Mouse (Mus musculus): ENCODE data around the gene Gm4450. TPM values are rescaled to one million over a fixed set of nuclear protein-coding genes. Genes with fewer than 3 reads are reported as not detected.
A peak's percentile ranks its signal among the peaks of the same experiment; 100 is the strongest.
"Not testable (repeated sequence)": the region's sequence is repeated elsewhere in the genome, so short reads cannot be mapped to it uniquely, and the experiment has no call there.

The Gm4450 gene
- total RNA-seq (2017) = not detected in 2 replicates

DNA sequence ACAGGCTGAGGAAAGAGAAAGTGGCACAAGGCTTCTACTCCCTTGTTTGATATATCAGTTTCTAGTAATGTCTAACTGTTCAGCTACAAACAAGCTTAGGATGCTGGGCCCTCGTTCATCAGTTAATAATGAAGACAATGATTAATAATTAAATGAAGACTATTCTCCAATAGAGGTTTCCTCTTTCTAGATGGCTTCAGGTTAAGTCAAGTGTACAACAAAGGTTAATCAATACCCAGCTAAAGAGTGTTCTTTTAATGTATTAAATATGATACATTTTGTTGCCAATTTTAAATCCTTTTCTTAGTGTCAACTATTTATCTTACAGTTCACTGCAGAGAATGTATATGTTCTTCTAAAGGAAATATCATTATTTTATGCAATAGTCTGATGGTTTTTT, at the start of gene Gm4450:
Gm4450 (minus strand) TSS at position 101 of the 400 bp plus-strand sequence.
- not testable (repeated sequence) for ATAC-seq (replicated peaks; ENCODE audit: low read depth, poor library complexity, severe bottlenecking)

DNA sequence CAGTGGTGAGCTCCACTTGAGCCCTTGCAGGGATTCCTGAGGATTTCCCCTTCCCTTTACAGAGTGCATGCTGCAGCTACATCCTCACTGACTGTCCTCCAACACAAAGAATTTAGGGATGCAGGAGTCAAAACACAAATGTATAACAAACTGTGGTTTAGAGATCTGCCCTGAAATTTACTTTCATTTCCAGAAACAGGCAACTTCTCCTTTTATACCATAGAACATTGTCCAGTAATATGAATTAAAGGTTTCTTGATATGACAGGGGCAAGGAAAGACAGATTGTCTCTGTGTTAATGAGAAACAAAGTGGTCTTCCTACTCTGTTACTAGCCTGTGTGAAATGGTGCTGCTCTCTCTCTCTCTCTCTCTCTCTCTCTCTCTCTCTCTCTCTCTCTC, 40.5 kb upstream of the Gm4450 start:
- ATAC-seq (replicated peaks; ENCODE audit: low read depth, poor library complexity, severe bottlenecking) = peak; percentile 56

DNA sequence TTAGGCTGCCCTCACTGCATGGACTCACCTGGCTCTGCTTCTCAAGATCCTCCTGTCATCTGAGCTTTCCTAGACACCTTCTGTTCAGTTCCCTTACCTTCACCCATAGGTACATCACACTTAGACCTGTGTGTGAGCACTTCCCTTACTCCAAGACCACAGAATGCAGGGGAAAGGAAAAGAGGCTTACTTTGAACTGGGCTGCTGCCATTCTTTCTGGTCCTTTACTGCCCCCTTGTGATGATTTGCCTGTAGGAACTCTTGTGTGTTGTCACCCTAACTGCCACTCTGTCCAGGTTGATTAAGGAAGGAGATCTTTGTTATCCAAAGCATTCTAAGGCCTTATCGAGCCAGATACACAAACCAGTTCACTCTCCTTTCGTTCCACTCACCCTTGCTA, 39.8 kb upstream of the Gm4450 start:
- peak; percentile 88 for ATAC-seq (replicated peaks; ENCODE audit: low read depth, poor library complexity, severe bottlenecking)

DNA sequence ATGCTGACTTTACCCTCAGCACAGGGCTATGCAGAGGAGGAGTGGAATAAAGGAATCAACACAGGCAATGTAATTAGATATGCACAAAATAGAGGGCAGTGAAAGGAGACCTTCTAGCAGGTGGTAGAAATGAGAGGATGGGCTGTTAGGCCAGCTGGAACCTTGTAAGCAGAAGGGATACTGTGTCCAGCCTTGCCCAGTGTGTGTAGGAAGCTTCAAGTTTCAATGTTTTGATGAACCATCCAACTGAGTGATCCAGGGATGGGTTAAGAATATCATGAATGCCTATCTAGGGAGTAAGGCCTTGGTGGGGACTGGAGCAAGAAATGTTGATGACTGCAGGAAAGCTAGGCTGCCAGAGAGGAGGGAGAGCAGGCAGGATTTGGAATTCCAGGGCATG, 38.1 kb upstream of the Gm4450 start:
- ATAC-seq (replicated peaks; ENCODE audit: low read depth, poor library complexity, severe bottlenecking) = not testable (repeated sequence)

DNA sequence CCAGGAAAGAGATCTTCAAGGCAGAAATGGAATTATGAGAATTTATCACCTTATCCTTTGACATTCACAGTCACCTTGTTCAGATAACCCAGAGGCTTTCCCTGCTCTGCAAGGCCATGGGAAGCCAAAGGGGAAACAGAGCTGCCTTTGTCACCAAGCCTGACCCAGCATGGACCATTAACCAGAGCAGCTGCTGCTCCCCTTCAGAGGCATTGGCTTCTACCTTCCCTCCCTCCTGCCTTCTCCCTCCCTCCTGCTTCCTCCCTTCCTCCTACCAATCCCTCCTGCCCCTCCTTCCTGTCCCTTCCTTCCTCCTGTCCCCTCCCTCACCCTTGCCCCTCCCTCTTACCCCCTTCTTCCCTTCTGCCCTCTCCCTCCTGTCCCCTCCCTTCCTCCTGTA, 37.3 kb upstream of the Gm4450 start:
- not testable (repeated sequence) for ATAC-seq (replicated peaks; ENCODE audit: low read depth, poor library complexity, severe bottlenecking)

DNA sequence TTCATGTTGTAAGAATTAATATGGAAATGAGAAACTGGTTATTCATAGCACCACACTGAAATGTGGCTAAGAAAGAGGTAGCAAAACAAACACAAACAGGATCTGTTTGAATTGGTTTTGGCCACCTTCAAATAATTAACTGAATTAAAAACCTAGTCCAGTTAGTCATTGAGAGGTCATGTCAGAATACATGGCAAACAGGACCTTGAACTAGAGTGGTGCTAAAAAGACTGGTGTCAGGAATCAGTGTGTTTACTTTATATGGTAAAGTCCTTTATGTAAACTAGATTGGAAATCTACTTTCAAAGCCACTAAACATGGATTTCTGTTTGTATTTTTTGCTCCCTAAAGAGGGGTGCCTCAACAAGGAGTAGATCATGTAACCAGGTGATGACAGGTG, 14.6 kb upstream of the Gm4450 start:
- ATAC-seq (replicated peaks; ENCODE audit: low read depth, poor library complexity, severe bottlenecking) = not testable (repeated sequence)

DNA sequence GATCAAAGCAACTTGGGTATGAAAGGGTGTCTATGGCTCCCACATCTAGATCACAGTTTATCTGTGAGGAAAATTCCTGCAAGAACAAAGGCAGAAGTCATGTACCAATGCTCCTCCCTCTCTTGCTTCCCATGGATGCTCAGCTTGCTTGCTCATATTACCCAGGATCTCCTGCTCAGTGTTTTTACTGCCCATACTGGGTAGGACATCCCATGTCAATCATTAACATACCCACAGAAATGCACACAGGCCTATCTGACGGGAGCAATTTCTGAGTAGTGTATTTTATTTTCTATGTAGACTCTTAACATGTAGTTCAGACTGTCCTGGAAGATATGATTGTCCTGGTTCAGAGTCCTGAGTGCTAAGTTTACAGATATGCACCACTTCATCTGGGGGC, 14.1 kb upstream of the Gm4450 start:
- not testable (repeated sequence) for ATAC-seq (replicated peaks; ENCODE audit: low read depth, poor library complexity, severe bottlenecking)

DNA sequence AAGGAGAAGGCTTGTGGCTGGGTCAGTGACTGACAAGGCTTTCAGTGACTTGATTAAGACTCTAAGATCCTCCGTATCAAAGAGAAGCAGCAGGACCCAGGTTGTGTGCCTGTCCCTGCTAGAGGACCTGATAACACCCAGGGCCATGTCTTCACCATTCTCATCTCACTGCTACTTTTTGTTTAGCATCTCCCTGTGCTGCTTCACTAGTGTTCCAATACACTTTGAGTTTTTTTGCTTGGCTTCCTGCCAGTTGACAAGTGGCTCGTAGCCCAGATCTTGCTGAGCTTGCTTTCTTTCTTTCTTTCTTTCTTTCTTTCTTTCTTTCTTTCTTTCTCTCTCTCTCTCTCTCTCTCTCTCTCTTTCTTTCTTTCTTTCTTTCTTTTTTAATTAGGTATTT, 12.4 kb upstream of the Gm4450 start:
- not testable (repeated sequence) for ATAC-seq (replicated peaks; ENCODE audit: low read depth, poor library complexity, severe bottlenecking)

DNA sequence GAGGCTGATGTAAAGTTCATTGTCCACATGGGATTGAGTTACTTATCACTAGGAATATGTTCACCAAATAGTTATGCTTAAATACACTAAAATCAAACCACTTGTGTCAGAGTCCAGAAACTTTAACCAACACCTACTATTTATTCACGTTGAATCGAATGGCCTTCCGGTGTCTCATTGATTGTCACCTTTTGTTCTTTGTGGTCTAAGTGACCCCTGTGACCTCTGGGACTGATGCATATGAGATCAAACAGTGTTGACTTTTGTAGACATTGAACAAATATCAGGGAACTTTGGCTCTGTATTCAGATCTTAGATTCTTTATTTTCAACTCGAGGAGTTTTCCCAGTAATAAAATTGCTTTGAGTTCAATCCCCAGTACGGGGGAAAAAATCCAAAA, 3.1 kb downstream of the Gm4450 start:
- not testable (repeated sequence) for ATAC-seq (replicated peaks; ENCODE audit: low read depth, poor library complexity, severe bottlenecking)

DNA sequence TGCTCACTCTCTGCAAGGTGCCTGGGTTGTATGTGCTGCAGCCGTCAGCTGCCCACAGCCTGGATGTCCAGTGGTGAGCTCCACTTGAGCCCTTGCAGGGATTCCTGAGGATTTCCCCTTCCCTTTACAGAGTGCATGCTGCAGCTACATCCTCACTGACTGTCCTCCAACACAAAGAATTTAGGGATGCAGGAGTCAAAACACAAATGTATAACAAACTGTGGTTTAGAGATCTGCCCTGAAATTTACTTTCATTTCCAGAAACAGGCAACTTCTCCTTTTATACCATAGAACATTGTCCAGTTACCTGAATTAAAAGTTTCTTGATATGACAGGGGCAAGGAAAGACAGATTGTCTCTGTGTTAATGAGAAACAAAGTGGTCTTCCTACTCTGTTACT, 13.0 kb downstream of the Gm4450 start:
- peak; percentile 54 for ATAC-seq (replicated peaks; ENCODE audit: low read depth, poor library complexity, severe bottlenecking)

DNA sequence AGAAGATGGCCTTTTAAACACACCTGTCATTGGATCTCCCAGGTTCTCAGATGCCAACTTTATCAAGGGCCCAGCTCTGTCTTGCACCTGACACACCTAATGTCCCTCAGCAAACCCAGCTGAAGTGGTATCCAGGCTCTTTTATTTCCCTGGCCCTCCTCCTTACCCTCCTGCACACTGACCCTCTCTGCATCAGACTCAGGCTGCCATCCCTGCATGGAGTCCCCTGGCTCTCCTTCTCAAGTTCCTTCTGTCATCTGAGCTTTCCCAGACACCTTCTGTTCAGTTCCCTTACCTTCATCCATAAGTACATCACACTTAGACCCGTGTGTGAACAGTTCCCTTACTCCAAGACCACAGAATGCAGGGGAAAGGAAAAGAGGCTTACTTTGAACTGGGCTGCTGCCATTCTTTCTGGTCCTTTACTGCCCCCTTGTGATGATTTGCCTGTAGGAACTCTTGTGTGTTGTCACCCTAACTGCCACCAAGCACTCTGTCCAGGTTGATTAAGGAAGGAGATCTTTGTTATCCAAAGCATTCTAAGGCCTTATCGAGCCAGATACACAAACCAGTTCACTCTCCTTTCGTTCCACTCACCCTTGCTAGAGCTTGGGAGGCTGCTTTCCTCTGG, 13.7 kb downstream of the Gm4450 start:
- ATAC-seq (replicated peaks; ENCODE audit: low read depth, poor library complexity, severe bottlenecking) = peak; percentile 95

DNA sequence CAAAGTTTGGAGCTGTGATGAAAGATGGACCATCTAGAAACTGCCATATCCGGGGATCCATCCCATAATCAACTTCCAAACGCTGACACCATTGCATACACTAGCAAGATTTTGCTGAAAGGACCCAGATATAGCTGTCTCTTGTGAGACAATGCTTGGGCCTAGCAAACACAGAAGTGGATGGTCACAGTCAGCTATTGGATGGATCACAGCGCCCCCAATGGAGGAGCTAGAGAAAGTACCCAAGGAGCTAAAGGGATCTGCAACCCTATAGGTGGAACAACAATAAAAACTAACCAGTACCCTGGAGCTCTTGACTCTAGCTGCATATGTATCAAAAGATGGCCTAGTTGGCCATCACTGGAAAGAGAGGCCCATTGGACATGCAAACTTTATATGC, 14.7 kb downstream of the Gm4450 start:
- not testable (repeated sequence) for ATAC-seq (replicated peaks; ENCODE audit: low read depth, poor library complexity, severe bottlenecking)

DNA sequence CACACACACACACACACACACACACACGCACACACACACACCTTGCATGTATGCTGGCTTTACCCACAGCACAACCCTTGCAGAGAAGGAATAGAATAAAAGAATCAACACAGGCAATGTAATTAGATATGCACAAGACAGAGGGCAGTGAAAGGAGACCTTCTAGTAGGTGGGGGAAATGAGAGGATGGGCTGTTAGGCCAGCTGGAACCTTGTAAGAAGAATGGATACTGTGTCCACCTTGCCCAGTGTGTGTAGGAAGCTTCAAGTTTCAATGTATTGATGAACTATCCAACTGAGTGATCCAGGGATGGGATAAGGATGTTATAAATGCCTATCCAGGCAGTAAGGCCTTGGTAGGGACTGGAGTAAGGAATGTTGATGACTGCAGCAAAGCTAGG, 21.9 kb downstream of the Gm4450 start:
- no peak for ATAC-seq (replicated peaks; ENCODE audit: low read depth, poor library complexity, severe bottlenecking)

DNA sequence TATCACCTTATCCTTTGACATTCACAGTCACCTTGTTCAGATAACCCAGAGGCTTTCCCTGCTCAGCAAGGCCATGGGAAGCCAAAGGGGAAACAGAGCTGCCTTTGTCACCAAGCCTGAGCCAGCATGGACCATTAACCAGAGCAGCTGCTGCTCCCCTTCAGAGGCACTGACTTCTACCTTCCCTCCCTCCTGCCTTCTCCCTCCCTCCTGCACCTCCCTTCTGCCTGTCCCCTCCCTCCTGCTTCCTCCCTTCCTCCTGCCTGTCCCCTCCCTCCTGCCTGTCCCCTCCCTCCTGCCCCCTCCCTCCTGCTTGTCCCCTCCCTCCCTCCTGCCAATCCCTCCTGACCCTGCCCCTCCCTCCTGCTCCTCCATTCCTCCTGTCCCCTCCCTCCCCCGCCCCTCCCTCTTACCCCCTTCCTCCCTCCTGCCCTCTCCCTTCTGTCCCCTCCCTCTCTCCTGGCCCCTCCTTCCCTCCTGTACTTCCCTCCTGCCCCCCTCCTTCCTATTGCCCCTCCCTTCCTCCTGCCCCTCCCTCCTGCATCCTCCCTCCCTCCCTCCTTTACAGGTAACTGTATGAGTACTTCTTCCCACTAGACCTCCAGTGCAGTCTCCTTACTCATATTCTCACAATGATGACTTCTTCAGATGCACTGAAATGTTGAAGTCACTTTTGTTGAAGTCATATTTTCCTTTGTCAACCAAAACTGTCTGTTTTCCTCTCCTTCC, 22.7 kb downstream of the Gm4450 start:
- ATAC-seq (replicated peaks; ENCODE audit: low read depth, poor library complexity, severe bottlenecking) = peak; percentile 72; the same call in 1 of the 2 replicates

DNA sequence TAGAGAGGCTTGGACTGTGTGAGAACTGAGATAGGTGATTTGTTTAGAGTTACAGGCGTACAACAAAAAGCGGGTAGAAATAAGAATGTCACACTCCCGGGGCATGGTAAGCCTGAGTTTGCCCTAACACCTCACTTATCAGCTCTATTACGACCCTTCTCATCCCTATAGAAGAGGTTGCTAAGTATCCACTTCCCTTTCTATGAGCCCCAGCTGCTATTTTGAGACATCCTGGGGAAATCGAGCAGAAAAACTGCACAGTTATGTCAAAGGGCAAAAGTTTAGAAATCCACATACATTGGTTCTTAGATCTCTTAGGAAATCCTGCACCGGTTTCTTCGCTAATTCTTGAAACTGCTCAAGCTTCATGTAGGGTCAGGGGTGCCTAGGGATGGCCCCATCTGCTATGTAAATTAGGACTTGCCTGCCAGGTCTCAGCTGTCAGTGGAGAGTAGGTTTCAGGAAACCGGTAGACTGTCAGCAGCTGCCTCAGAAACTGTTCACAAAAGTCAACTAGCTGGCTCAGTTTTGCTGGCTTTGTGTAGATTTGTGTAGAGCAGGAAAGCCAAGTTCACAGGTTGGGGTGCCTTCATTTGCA, 27.9 kb downstream of the Gm4450 start:
- ATAC-seq (replicated peaks; ENCODE audit: low read depth, poor library complexity, severe bottlenecking) = peak; percentile 45

DNA sequence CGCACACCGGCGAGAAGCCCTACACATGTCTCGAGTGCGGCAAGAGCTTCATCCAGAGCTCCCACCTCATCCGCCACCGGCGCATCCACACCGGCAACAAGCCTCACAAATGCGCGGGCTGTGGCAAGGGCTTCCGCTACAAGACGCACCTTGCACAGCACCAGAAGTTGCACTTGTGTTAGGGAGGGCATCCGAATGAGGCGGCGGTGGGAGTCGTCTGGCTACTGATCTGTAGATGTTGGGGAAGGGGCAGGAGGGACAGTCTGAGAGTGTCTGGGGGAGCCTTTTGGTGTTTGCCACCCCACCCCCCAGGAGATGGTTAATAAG, 28.5 kb downstream of the Gm4450 start:
- peak; percentile 10; the same call in 1 of the 2 replicates for ATAC-seq (replicated peaks; ENCODE audit: low read depth, poor library complexity, severe bottlenecking)

DNA sequence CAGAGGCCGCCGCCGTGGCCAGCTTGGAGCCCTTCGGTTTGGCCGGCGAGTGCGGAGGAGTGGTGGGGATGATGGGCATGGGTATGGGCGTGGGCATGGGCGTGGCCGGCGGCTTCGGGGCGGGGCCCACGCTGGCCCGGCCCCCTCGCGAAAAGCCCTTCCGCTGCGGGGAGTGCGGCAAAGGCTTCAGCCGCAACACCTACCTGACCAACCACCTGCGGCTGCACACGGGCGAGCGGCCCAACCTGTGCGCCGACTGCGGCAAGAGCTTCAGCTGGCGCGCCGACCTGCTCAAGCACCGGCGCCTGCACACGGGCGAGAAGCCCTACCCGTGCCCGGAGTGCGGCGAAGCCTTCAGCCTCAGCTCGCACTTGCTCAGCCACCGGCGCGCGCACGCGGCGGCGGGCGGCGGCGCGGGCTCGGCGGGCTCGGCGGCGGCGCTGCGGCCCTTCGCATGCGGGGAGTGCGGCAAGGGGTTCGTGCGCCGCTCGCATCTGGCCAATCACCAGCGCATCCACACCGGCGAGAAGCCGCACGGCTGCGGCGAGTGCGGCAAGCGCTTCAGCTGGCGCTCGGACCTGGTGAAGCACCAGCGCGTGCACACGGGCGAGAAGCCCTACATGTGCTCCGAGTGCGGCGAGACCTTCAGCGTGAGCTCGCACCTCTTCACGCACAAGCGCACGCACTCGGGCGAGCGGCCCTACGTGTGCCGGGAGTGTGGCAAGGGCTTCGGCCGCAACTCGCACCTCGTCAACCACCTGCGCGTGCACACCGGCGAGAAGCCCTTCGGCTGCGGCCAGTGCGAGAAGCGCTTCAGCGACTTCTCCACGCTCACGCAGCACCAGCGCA, 29.1 kb downstream of the Gm4450 start:
- peak; percentile 83 for ATAC-seq (replicated peaks; ENCODE audit: low read depth, poor library complexity, severe bottlenecking)

DNA sequence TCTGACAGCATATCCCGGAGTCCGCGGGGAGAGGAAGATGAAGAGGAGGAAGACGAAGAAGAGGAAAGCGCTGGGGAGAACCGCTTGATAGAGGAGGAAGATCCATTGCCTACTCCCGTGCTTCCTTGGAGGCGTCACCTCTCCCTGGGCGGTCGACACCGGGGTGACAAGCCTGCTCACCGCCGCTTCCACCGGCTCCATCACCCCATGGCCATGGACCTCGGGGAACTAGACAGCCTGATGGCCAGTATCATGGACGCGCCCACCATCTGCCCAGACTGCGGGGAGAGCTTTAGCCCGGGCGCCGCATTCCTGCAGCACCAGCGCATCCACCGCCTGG, 29.7 kb downstream of the Gm4450 start:
- no peak for ATAC-seq (replicated peaks; ENCODE audit: low read depth, poor library complexity, severe bottlenecking)

DNA sequence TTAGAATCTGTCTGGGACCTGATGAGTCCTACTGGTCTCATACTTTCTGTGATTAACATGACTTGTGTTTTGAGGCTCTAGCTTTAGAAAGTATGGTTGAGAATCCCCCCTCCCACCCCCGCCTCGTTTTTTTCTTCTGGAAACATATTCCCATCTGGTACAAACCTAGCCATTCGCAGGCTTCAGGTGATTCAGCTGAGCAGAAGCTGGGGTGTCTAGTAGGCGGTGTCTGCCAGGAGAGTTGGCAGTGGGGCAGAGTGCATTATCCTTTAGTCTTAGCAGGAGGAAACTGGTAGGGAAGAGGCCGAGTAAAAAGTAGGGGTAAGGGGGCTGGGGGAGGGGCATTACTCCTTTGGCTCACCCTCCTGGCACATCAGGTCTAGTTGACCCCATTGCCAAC, 30.2 kb downstream of the Gm4450 start:
- ATAC-seq (replicated peaks; ENCODE audit: low read depth, poor library complexity, severe bottlenecking) = no peak

DNA sequence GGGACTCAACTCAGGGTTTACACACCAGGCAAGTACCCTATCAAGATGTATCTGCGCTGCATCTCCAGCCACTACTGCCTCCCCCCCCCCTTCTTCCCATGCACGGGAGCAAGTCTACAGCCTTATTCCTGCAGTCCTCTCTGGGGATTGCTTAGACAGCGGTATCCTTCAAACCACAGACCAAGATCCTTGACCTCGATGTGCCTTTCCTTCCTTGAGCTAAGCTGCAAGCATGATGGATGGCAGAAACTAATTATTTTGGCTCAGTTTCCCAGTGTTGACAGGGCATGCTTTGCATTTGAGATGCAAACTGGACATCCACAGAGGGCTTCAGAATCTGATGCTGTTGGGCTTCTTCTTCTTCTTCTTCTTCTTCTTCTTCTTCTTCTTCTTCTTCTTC, 34.0 kb downstream of the Gm4450 start:
- ATAC-seq (replicated peaks; ENCODE audit: low read depth, poor library complexity, severe bottlenecking) = no peak

DNA sequence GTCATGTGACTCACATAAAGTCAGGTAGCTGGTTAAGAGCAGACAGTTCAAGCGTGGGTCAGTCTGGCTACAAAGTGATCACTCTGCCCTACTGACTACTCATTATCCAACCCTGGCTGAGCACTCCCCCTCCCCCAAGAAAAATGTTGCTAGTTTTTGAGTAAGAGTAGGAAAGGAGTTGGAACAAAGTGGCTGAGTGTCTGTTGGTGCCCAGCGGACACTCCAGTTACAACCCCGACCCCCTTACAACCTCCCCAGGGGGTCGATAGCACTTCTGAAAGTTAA, 37.2 kb downstream of the Gm4450 start:
- no peak for ATAC-seq (replicated peaks; ENCODE audit: low read depth, poor library complexity, severe bottlenecking)
